Mouse (Mus musculus): Measurements from ENCODE around the gene Ccdc38.
"Not testable (repeated sequence)": the region's sequence is repeated elsewhere in the genome, so short reads cannot be mapped to it uniquely, and the experiment has no call there.

Gene Ccdc38

DNA sequence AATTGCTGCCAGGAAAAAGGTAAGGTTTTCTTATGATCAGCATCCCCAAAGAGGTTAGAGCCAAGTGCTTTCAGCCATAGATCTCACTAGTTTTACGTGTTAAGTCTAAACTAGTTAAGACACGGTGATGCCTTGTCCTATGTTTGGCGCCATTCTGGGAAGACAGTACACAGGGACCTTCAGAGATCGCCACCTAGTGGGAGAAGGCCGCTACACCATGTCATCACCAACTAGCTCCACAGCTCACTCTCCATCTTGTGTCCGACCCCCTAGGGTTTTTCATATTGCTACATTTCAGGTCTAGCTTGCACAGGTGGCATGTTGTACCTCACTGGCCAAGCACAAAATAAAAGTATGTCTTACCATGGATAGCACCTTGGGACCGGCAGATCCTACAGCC, 8.6 kb downstream of the Ccdc38 start:
- DNase-seq (ENCODE audit: extremely low read depth, low read depth) = peak; percentile 56

GRCm38 (mm10) chr10:93549821-93550220, 9.4 kb downstream of the Ccdc38 start:
- DNase-seq (ENCODE audit: extremely low read depth, low read depth) = no peak

DNA sequence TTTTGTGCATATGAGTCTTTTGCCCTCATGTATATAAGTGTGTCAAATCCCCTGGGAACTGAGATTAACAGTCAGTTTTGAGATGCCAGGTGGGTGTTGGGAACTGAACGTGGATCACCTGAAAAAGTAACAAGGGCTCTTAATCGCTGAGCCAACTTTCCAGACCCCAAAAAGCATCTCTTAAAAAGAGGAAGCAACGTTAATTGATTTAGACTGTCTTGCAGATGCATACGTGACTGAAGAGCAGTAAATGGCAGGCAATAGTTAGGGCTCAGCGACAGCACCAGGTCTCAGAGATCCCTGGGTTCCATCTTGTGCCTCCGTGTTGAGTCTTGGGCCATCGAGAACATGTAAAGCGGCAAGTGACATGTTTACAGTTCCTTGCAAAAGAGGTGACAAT, 12.2 kb downstream of the Ccdc38 start:
- DNase-seq (ENCODE audit: extremely low read depth, low read depth) = no peak

- not testable (repeated sequence) for DNase-seq (ENCODE audit: extremely low read depth, low read depth)
Measured at GRCm38 (mm10) chr10:93557971-93558370, 17.5 kb downstream of the Ccdc38 start.

DNA sequence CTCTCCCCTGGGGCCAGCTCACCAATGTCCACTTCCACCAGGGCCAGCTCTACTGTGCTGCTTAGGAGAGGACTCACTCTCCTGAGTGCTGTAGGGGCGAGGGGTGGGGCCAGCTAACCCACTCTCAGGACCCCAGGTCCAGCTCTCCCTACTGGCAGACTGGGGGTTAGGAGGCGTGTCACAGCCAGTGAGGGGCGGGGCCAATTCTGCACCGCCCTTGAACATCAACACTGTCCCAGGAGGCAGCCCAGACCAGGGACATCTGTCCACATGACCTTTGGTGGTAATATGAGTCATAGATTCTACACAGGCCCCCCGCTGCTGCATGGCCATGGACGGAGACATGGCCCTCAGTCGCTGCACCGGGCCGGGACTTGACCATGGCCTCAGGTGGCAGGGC, 19.4 kb downstream of the Ccdc38 start:
- DNase-seq (ENCODE audit: extremely low read depth, low read depth) = no peak

DNA sequence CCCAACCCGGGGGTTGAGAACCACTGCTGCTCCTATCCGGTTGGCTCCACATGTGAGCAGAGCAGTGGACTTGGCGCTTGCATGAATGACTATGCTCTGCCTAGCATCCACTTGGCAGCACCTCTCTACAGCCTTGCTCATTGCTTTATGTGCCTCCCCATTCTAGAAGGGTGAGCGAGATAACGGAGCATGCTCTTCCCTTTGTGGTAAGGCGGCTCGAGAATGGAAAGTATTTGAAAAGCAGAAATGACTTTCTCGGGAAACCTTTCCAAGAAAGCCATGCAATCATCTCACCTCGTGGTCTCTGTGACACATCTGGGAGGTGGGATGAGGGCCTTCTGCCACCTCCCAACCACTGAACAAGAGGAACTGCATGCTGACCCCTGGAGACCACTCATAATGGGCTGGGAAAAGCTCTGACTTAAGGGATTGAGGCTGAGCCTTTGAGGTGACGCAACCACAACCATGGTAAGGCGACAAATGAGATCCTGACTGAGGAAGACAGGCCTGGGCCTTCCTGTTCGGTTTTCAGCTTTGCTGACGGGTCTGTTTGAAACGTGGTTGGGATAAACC, 24.2 kb downstream of the Ccdc38 start:
- peak; percentile 43 for DNase-seq (ENCODE audit: extremely low read depth, low read depth)

- no peak for DNase-seq (ENCODE audit: extremely low read depth, low read depth)
Measured at GRCm38 (mm10) chr10:93567066-93567465, 26.6 kb downstream of the Ccdc38 start.

- no peak for DNase-seq (ENCODE audit: extremely low read depth, low read depth)
Measured at GRCm38 (mm10) chr10:93567841-93568566, 27.6 kb downstream of the Ccdc38 start.

DNA sequence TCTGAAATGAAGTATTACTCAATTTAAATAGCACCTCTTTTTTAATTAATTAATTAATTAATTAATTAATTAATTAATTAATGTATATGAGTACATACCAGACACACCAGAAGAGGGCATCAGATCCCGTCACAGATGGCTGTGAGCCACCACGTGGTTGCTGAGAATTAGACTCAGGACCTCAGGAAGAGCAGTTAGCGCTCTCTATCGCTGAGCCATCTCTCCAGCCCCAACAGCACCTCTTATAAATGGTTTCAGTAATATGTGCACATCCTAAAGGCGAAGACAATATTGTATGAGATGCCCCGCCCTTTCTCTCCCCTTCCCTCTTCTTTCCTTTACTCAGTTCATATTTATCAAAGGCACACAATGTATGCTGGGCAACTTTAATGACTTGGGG, 28.2 kb downstream of the Ccdc38 start:
- no peak for DNase-seq (ENCODE audit: extremely low read depth, low read depth)

GRCm38 (mm10) chr10:93572209-93572608, 31.8 kb downstream of the Ccdc38 start:
- no peak for DNase-seq (ENCODE audit: extremely low read depth, low read depth)

GRCm38 (mm10) chr10:93574966-93575365, 34.5 kb downstream of the Ccdc38 start:
- no peak for DNase-seq (ENCODE audit: extremely low read depth, low read depth)

DNA sequence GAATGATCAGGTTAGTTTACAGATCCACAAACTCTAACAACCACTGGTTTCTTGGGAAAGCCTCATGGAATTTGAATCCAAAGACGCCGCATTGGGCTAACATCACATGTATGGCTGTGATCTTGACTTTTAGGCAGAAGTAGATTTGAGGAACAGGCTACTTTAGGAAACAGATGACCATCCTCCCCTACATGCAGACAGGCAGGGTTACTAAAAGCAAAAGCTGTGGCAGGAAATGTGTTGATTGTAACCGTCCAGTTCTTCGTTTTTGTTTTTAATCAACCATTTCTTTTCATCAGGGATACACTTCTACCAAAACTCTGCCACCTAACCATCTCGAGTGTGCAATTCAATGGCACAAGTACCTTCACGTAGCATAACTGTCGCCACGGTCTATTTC, 35.5 kb downstream of the Ccdc38 start:
- no peak for DNase-seq (ENCODE audit: extremely low read depth, low read depth)

- DNase-seq (ENCODE audit: extremely low read depth, low read depth) = peak; percentile 57
Measured at GRCm38 (mm10) chr10:93577271-93577886, 36.9 kb downstream of the Ccdc38 start.

- DNase-seq (ENCODE audit: extremely low read depth, low read depth) = no peak
Measured at GRCm38 (mm10) chr10:93588796-93589195, 48.4 kb downstream of the Ccdc38 start.

DNA sequence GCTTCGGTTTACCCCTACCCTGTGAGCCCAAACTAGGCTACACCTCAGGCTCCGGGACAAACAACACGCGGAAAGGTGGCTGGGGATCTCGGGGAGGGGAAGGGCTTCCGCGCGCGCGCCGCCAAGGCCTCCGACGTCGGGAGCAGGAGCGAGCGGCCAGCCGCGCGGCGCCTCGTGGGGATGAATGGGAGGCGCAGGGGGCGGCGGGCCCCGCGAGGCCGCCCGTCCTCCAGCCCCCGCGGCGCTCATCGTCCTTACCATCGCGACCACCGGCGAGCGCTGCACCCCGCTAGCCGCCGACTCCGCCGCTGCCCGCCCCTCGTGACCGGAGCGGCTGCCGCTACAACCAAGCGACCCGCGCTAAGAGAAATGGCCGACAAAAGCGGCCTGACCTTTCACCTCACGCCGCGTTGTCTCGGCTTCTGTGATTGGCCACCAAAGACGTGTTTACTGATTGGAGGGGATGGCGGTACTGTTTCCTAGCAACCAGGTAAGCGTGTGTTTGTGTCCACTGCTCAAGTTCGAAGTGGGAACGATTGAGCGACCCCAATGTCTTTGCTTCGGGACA, 48.9 kb downstream of the Ccdc38 start, which contains the start of gene Snrpf:
TSS of gene Snrpf (minus strand) at position 426 of the 568 bp plus-strand sequence.
- DNase-seq (ENCODE audit: extremely low read depth, low read depth) = peak; percentile 88

DNA sequence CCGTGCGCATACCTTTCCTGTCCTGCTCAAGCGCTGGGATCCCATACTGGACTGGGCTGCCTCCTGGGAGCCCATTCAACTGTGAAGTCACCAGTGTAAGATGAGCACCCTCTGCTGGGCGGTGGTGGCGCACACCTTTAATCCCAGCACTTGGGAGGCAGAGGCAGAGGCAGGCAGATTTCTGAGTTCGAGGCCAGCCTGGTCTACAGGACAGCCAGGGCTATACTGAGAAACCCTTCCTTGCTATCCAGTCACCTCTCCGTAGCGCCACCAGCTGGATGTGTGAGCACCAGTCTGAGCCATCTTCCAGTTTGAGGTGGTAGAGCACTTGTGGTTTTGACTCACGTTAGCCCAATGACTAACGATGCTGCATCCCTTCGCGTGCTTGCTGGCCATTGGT, 52.0 kb downstream of the Ccdc38 start:
- no peak for DNase-seq (ENCODE audit: extremely low read depth, low read depth)

DNA sequence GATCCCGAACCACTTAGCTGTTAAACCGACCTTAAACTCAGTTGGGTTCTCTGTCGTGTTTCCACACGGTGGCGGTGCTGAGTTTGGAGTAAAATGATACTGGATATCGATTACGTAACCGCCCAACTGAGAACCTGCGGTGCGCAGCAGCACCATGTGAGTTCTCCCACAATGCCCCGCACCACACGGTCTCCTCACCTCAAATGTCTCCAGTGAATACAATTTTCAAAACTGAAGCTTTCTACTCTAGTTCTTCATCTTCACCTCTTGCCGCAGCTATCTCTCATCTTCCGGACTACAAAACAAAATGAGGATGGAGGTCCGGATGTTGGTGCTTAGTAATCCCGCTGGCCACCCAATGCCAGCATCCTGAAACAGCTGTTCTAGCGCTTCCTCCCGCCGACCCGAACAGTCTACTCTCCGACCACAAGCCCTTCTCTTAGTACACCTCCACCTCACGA, 53.6 kb downstream of the Ccdc38 start:
- peak; percentile 53 for DNase-seq (ENCODE audit: extremely low read depth, low read depth)

GRCm38 (mm10) chr10:93595831-93596230, 55.4 kb downstream of the Ccdc38 start:
- no peak for DNase-seq (ENCODE audit: extremely low read depth, low read depth)

DNA sequence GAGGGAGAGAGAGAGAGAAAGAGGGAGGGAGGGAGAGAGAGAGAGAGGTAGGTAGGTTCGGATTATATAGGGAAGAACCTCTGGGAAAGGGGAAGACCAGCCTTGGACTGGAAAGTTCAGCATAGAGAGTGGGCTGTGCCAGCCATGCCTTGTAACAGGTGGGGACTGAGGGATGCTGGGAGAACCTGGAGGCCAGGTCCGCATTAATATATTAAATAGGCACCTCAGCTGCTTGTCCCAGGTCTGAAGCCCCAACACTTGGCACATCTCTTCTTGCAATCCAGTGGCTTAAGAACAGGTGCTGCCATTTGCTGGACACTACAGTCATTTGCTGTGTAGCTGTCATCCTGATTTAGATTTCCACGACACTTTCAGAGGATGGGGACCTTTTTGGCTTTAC, 56.2 kb downstream of the Ccdc38 start:
- DNase-seq (ENCODE audit: extremely low read depth, low read depth) = no peak

- no peak for DNase-seq (ENCODE audit: extremely low read depth, low read depth)
Measured at GRCm38 (mm10) chr10:93602309-93602708, 61.9 kb downstream of the Ccdc38 start.

DNA sequence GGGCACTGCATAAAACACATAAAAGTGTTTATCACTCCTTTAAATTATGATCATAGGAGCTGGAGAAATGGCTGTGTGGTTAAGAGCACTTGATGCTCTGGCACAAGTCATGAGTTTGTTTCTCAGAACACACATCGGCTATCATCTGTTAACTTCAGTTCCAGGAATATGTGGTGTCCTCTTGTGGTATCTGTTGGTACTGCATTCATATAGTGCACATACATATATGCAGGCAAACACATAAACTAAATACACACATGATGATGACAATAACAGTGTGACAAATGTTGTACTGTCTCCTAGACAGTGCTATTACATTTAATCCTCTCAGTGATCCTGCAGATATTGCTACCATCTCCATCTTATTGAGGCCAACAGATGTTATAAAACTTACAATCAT, 62.8 kb downstream of the Ccdc38 start:
- DNase-seq (ENCODE audit: extremely low read depth, low read depth) = no peak

DNA sequence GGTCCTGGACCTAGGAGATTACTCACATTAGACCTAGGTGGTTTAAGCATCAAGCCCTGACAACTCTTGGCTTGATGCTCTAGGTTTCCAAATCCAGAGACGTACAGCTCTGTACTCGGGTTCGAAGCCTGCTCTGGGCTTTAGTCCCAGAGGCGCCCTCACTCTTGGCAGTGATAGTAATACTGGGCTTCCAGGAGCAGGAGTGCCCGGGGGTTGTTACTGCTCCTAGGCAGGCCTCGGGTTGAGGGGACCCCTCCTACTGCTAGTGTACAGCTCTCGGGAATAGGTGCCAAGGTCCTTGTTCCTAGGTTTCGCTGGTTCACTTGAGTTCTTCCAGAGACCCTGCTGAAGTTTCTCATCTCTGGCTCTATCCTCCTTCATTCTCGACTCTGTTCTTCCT, 65.9 kb downstream of the Ccdc38 start:
- DNase-seq (ENCODE audit: extremely low read depth, low read depth) = no peak

All from MEL-GATA-1-ER (cell line).